Mouse (Mus musculus) left cerebral cortex, adult 18-20 months (tissue): ENCODE data around the gene Sohlh2. TPM values are rescaled to one million over a fixed set of nuclear protein-coding genes. Genes with fewer than 3 reads are reported as not detected.
A peak's percentile ranks its signal among the peaks of the same experiment; 100 is the strongest.

Source experiments
- DNase-seq, 2 experiments: peaks; one replicate each; pipeline ENCODE4 v3.0.0; 2021 to 2022; ENCODE audit warnings: low spot score in 2 of 2, mixed read lengths in 1 of 2
- microRNA-seq, 2 experiments: library from miRNA; unstranded; fragments of <30 nt; microRNA quantifications; one replicate each; pipeline ENCODE4 v1.2.0; 2021
- total RNA-seq, 2 experiments: library from RNA; stranded (reverse); gene quantifications; 2 replicates each; pipeline ENCODE4 v1.2.3; 2021

Gene Sohlh2
- total RNA-seq, 2 experiments from 2014 or later = not detected

DNA sequence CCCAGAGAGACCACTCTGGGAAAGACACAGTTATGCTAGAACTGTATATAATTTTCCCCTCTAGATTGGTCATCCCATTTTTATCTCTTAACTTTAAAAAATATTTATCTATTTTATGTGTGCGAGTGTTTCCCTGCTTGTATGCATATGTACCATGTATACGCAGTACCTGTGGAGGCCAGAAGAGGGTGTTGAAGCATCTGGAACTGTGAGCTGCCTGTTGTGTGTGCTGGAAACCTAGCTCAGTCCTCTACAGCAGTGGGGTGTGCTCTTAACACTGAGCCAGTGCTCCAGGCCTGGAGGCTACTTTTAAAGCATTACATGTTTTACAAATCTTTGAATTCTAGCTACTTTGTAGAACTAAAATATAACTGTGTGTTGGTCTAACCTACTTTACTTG, 24.6 kb downstream of the Sohlh2 start:
- no peak for DNase-seq

DNA sequence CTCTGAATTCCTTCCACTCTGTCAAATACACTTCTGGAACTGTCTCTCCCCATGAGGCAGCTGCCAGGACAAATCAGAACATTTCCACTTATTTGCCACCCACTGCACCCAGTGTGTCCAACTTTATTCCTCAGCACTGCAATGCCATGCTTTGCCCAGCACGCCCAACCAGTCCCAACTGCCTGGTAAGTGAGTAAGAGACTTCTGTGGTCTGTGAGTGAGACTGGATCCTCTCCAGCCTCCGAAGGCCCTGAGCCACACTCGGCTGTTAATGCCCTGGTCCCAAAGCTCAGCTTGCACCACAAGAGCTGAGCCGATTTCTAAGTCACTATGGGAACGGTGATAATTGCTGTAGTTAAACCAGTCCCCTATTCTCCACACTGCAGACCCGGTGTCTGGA, 25.8 kb downstream of the Sohlh2 start:
- no peak for DNase-seq

DNA sequence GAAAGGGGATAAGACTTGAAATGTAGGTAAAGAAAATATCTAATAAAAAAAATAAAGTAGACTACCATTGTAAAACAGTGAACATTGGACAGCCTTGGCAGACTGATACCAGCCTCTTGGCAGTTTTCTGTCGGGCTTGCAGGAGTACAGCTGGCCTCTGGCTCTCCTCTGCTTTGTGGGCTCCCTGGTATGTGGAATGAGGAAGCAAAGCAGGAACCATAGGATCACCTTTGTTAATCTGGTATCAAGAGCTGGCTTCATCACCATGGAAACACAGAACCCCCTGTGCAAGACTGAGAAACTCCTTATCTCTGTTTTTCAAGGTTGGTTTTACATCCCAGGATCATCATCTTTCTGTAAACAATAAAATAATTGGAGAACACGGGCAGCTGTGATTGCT, 30.4 kb downstream of the Sohlh2 start:
- DNase-seq = no peak

DNA sequence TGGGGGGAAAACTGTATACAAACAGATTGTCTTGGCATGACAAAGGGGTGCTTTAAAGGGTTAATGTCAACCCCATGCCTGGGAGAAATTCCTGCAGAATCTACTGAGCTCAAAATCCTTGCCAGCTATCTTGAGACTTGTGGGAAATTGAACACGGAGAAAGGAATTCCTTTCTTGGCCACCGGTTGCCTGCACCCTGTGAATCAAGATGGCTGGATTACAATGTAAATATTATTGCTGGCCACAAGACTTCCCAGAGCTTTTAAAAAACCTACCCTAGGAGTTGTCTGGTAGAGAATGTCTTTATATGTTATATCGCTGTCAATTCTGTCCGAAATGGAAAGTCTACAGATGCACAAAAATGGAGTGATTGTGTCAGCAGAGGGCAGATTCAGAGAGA, 32.0 kb downstream of the Sohlh2 start:
- no peak for DNase-seq

DNA sequence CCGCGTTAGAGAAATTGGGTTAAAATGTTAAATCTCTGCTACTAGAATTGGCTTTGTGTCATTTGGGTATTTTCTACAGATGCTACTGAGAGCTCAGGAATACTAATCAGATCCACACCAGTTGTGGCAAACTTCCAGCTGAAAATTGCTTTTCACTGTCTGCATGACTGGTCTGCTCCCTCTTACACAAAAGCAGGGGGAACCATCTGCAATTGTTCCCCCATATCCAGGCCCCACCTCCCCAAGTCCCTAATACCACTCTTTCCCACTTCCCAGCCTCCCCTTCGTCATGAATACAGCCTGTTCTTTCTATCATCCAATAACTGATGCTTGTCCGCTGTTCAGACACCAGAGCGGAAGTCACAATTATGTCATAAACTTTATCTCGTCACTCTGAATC, 32.6 kb downstream of the Sohlh2 start:
- no peak for DNase-seq

DNA sequence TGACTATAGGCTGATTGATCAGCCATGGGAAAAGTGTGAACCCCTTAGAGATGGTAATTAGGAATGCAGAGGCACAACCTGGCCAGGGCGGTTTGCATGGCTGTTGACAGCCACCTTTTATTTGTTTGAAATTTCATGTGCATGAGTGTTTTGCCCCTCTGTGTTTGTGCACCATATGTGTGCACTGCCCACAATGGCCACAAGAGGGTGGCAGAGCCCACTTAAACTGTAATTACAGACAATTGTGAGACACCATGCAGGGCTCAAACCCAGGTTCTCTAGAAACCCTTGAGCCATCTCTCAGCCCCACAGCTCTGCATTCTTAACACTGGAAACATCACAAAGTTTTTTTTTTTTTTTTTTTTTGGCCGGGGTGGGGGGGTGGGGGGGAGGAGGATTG, 40.7 kb downstream of the Sohlh2 start:
- DNase-seq = no peak

DNA sequence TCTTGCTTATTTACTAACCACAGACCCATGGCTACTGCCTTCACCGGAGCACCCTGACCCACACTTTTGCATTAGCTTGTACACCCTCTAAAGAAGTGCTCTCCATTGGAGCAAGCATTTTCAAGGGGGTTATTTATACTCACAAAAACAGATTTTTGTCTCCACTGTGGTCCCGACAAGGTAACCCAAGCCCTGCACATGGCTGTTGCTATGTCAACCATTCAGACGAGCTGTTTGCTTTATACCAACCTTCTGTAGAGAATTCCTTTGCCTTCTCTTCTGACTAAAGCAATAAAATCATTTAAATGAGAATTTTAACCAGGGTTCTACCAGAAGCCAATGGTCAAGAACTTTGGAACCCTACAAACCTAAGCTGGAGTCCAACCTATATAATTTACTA, 42.0 kb downstream of the Sohlh2 start:
- DNase-seq = no peak

DNA sequence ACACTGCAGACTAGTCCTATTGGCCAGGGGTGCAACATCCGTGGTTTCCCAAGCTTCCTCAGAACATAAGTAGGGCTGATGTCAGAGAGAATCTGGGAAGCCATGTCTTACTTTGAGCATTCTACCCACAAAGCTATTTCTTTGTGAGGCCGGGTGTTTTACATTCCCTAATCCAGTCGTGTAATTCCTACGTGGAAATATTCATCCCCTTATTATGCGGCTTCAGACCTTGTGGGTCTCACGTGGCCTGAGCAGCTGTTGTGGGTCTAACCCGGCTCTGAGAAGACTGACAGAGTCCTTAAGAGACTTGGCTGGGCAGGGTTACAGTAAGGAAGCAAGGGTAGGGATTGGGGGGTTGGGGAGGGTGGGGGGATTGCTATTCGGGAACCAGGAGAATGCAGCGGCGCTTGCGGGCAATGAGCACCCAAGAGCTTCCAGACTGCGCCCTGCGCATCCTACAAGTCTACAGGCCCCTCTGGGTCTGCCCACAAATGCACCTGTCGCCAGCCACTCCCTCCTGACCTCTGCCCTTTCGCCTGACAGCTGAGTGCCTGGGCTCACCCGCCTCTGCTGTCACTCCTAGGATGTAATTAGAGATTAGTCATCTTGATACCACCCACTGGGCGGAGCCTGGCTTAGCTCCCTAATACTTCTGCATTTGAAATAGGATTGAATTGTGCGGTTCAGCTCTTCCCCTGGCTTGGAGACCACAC, 44.8 kb downstream of the Sohlh2 start:
- DNase-seq = peak; percentile 7 to 12

DNA sequence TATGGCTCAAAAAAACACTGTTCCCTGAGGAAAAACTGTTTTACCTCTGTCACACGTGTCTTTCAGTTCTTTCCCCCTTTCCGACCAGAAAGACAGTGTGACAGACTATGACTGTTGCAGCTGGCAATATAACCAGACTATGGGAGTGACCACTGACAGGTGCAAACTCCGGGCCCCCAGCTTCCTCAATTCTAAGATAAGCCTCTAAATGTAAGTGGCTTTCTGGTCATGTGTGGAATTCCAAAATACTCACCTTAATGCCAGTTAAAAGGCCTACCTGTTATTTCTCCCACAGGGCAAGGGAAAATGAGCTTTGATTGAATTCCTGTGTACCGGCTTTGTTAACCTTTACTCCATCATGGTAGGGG, 45.4 kb downstream of the Sohlh2 start:
- no peak for DNase-seq

DNA sequence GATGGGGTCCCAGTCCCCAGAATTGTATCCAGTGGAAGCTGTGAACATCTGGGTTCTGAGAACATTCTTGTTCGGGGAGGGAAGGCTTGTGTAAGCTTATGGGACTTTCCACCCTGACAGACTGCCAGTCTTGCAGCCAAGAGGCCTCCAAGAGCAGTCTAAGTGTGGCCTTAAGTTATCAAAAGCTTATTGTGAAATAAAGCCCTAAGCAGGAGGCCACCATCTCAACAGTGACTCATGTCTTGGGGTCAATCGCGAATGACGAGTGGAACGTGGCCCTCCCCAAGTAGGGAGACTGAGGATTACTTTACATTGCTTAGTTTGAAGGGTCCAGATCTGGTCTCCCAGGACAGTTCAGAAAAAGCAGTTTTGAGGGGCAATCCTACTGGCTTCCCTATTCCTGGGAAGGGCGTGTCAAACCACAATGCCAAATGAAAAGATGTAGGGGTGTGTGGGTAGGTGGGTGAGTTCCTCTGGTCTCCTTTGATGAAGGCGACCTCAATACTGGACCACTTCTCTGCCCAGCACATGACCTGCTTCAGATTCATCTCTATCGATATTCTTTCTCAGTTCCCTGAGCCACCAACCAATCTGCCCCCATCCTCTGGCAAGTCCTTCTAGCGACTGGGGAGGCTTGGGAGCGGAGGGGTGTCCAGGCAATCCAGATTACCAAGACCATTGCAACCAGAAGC, 60.0 kb downstream of the Sohlh2 start, which contains the start of gene Dclk1:
Dclk1 (plus strand) TSS at position 635 of the 692 bp plus-strand sequence.
- DNase-seq = no peak

DNA sequence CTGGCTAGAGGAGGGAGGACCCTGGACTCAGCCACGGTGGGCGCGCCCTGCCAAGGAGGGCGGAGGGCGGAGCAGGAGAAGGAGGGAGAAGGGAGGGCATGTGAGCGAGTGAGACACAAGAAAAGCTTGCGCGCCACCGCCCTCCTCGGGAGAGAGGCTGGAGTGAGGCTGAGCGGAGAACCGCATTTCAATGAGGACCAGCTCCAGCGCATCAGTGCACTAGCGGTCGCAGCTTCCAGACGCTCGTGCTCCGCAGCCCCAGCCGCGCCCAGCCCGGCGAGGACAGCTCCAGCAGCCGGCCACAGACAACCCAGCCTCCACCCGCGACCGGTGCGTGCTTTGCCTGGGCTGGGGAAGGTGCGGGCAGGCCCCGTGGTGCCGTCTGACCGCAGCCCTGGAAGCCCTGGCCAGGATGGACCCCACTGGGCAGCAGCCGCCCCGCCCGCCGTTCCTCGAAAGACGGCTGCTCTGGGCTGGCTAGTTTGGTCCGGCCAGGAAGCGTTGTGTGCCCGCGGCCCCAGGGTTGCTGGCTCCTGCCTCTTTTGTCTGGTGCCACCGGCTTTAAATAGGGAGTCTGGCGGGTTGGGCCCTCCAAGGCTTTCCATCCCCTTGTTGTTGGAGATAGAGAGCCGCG, 60.7 kb downstream of the Sohlh2 start:
- DNase-seq = peak; percentile 85 to 88

DNA sequence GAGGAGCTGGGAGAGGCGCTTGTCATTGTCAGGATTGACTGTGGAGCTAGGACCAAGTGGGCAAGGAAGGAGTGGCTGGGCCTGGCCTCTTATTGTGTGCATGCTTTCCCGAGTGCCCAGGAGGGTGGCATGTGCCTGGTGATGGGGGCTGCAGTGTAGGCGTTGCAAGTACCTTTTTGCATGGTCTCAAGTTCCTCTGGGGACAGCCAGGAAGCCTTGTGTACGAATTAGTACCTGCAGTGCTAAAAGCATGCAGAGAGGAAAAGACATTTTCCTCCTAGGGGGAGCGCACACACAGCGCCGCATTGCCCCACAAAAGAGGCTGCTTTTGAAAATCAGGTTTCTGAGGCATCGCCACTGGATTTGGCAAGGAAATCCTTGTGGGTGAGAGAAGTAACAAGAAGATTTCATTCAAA, 61.2 kb downstream of the Sohlh2 start:
- peak; percentile 31 to 62 for DNase-seq

DNA sequence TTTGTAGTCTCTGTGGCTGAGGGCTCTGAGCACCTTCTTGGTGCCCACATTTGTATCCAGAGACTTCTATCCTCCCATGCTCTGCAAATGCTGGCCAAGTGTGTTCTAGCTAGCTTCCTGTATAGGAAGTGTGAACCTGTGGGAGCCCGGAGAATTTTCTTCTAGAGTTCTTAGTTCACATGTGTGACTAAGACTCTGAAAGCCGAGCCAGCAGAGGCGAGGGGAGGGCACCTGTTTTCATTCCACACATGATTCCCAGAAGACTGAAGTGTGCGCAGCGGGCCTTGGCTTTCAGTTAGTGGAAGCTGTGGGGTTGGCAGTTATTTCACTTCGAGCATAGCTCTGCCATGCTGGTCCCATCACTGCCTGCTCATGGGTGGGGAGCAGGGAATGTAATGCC, 62.3 kb downstream of the Sohlh2 start:
- DNase-seq = peak; percentile 44 to 62

DNA sequence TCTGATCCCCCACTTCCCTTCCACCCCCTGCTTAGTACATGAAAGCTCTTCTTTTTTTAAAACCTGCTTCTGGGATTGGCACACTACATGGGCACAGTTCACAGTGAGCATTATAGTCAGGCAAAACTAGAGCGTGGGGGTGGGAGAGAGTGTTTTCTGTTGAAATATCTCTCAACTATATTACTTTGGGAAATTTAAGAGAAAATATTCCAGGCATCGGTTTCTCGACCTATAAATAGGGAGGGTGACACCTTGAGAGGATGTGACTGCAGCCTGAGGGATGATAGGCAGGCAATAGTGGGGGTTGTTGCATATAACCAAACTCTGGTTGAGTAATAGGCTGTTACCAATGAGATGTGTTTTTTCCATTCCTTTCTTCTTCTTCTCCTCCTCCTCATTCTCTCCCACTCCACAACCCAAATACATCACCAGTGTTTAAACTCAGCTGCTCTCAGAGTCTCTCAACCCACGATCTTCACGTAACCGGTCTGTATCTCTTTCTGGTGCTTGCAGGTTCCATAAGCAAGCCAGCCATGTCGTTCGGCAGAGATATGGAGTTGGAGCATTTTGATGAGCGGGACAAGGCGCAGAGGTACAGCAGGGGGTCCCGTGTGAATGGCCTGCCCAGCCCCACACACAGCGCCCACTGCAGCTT, 64.9 kb downstream of the Sohlh2 start:
- peak; percentile 33 to 57 for DNase-seq

DNA sequence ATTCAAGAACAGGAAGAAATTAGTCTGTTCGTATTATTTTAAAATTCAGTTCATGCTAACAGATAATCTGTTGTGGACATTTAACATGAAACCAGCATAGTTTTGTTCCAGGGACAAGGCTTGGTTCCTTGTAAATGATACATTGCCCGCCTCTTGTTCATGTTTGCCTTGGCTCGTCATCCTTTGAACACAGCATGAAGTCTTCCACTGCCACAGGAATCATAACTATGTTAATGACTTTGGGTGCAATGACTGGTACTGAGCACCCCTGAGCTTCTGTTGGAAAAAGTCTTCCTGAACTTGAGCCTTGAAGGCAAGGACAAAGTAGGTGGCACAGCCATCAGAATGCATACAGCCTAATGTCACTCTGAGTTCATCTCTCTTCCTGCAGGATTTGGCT, 66.2 kb downstream of the Sohlh2 start:
- DNase-seq = no peak

DNA sequence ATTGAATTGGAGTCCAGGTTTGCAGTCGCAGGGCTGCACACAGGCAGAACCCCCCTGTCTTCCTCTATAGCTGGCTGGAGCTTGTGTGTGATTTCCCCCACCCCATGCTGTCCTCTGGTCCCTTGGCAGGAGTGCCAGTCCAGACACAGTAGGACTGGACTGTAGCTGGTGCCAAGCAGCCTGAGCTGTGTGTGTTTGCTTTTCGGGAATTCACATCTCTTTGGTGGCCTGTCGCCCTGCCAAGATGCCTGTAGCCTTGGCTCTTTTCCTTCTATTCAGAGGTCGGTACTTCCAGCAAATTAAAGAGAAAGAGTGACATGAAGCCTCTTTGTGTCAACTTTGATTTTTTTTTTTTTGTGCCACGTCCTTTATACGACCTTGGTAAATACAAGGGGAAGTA, 66.7 kb downstream of the Sohlh2 start:
- DNase-seq = no peak

DNA sequence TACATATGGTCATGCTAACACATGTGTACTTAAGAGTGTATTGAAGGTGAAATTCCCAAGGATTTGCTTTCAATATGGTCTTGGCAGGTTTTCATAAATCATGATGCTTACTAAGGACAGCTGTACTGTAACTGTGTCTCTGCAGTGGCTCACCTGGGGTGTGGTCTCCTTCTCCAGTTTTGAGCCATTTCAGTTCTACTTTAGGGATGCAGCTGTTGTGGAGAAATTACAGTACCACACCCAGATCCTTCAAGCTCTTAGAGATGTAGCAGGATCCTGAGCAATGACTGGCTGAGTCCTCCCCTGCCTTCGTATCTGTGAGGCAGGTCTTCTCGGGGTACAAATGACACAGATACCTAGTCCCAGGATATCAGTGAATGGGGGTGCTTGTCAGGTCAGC, 68.8 kb downstream of the Sohlh2 start:
- DNase-seq = no peak

Small RNA genes lying within 50 kb of the gene (microRNA-seq; reads per million reads assigned to microRNA genes)
- gene Gm22029 = 0 reads per million in 2 experiments

Other genes with a start within 250 kb of the Sohlh2 start
- gene Ccna1, start 126.5 kb upstream of the Sohlh2 start, total RNA-seq = 1 to 10 TPM; 1.7 to 2.2 TPM
- 10 to 100 TPM; 33.7 to 36.3 TPM for gene Spg20, start 69.9 kb upstream of the Sohlh2 start, total RNA-seq
- under 1 TPM in 1 of 2 experiments, not detected in 1; 0.12 TPM for gene Ccdc169, start 44.7 kb upstream of the Sohlh2 start, total RNA-seq
- gene Dclk1, start 60.3 kb downstream of the Sohlh2 start, total RNA-seq = 100 to 1,000 TPM; 785 to 850 TPM